Mouse (Mus musculus): ENCODE measurements around the gene Prdx2.

The Prdx2 gene

DNA sequence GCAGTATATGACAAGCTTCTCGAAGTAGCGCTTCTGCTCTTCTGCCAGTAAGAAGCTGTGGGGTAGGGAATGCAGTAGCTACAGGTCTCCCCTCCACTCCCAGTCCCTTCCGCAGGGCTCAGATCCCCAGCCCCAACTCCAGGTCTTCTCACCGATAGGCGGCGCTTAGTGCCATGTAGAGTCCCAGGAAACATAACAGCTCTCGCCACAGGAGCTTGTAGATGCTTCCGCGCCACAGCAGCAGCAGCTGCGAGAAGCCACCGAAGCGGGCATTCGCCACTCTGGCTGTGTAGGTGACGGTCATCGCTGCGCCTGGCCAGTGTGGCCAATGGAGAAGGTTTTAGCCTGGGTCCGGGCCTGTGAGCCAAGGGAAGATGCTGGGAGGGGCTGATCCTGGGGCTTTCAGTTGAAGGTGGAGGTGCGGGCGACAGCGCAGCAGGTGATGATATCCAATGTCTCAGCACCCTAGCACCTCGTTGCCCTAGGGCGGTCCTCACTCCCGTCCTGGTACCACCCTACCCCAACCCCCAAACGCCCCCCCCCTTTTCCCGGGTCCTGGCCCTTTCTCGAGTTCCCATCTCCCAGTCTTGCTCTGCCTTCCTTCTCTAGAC, 43.9 kb downstream of the Prdx2 start:
- DNase-seq = peak; percentile 76 to 78

DNA sequence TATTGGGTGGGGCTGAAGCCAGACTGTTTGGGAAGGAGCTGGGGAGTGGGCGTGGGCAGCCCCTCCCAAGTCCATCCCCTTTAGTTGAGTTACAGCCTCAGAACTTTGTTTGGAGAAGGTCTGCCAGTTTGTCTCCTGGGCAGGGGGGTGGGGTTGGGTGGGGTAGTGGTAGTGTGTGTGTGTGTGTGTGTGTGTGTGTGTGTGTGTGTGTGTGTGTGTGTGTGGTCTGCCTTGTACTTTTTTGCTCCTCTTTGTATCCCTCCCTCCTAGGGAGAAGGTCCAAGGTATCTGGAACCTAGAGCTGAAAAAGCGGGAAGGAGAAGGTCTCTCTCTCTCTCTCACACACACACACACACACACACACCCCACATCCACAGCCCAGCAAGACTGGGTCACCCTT, 45.0 kb downstream of the Prdx2 start, which contains the start of gene Best2:
Gene Best2 (minus strand): TSS at position 101 of the 400 bp plus-strand sequence.
- DNase-seq = no peak

DNA sequence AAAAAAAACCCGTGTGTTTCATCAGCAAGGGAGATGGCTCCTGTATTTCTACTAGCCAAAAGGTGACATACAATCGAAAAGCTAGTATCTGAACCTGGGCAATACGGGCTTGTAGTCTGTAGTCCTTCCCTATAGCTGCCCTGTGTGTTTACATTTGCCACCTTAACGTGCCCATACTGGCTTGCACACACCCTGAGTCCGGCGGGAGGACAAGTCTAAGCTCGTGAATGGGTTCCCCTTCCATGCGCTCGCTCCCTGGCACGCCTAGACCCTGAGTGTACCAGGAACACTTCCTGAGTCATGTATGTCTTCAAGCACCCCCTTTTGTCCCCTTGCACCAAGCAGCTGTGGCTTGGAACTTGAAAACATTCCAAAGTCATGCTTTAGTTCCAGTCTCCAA, 47.3 kb downstream of the Prdx2 start:
- no peak for DNase-seq

DNA sequence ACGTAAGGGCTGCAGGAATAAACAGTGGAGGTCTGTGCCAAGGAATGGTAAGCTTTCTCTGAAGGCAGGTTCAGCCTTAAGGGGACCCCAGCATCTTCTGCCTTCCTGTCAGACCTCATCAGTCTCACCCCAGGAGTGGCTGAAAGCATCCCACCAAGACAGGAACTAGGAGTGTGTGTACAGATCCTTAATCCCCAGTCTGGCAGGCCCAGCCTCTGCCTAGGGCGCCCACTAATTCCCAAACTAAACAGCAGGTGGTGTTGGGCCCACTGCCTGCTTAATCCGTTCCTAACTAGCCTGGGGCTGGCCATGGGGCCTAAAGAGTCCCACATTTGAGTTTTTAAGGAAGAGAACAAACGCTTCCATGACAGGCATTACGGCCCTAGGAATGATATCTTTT, 47.8 kb downstream of the Prdx2 start:
- DNase-seq = no peak

DNA sequence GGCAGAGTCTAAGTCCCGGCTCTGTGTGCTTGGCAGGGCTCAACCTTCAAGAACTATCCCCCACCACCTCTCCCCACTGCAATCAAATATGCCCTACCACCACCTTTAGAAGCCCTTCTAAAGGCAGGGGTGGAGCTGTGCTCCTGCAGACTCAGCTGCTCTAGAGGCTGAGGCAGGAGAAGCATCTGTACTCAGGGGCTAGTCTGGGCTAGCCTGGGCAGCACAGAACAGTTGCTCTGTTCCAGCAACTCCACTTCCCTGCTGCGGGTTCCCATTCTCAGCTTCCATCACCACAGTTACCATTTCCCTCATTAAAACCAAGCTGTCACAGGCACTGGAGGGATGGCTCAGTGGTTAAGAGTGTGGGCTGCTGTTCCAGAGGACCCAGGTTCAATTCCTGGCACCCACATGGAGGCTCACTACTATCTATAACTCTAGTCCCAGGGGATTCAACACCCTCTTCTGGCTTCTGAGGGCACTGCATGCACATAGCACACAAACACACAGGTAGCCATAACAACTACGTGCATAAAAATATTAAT, 52.2 kb downstream of the Prdx2 start:
- DNase-seq = peak; percentile 37 to 46

DNA sequence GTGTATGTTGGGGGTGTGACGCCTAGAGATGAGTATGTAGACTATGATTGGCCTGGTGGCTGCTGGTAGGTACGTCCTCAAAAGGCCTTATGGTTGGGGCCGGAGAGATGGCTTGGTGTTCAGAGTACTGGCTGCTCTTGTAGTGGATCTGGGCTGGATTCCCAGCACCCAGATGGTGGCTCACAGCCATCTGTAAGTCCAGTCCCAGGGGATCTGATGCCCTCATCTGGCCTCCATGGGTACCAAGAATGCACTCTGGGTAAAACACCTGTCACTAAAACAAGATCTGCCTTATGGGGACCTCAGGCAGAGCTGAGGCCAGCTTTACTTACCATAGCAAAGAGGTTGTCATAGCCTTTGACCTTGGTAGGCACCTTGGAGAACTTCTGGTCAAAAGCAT, 54.5 kb downstream of the Prdx2 start:
- no peak for DNase-seq

Measured in B cell, adult 2 months (primary cell).